Mouse (Mus musculus): ENCODE results near the gene Rapgef4. TPM values are rescaled to one million over a fixed set of nuclear protein-coding genes. Genes with fewer than 3 reads are reported as not detected.
A peak's percentile ranks its signal among the peaks of the same experiment; 100 is the strongest.

Gene Rapgef4
- polyA plus RNA-seq, 1 experiment: not detected

GRCm38 (mm10) chr2:72239456-72239855, 258.4 kb downstream of the Rapgef4 start:
- no peak for TF ChIP-seq GATA1 (IDR thresholded peaks at IDR 0.05; ENCODE audit: low read length)
- TF ChIP-seq TAL1 (IDR thresholded peaks at IDR 0.05; ENCODE audit: low read length): no peak
- no peak overlapping the region for H3K4me3 ChIP-seq (replicated peaks)
- H3K36me3 ChIP-seq (ENCODE audit: control insufficient read depth): no peaks in the 10 kb centered on the region
- H3K27me3 ChIP-seq (ENCODE audit: control insufficient read depth): no peaks in the 10 kb centered on the region
- H3K9me3 ChIP-seq (ENCODE audit: control insufficient read depth, low read length): no peaks in the 10 kb centered on the region
- peaks cover 3% of the 10 kb centered on the region; the same call in 1 of the 2 replicates for H3K4me1 ChIP-seq (ENCODE audit: control insufficient read depth)

GRCm38 (mm10) chr2:72239993-72240392, 259.0 kb downstream of the Rapgef4 start:
- peaks cover 3% of the 10 kb centered on the region; the same call in 1 of the 2 replicates for H3K4me1 ChIP-seq (ENCODE audit: control insufficient read depth)
- no peak for TF ChIP-seq GATA1 (IDR thresholded peaks at IDR 0.05; ENCODE audit: low read length)
- TF ChIP-seq TAL1 (IDR thresholded peaks at IDR 0.05; ENCODE audit: low read length): no peak
- H3K36me3 ChIP-seq (ENCODE audit: control insufficient read depth): no peaks in the 10 kb centered on the region
- no peaks in the 10 kb centered on the region for H3K27me3 ChIP-seq (ENCODE audit: control insufficient read depth)
- H3K4me3 ChIP-seq (replicated peaks): no peak overlapping the region
- H3K9me3 ChIP-seq (ENCODE audit: control insufficient read depth, low read length): no peaks in the 10 kb centered on the region

- Histone ChIP-seq H3K4me1 (ENCODE audit: control insufficient read depth) (peaks cover 3% of the 10 kb centered on the region; the same call in 1 of the 2 replicates), H3K4me3 (replicated peaks) (no peak overlapping the region), H3K36me3 (ENCODE audit: control insufficient read depth) (no peaks in the 10 kb centered on the region), H3K9me3 (ENCODE audit: control insufficient read depth, low read length) (no peaks in the 10 kb centered on the region), H3K27me3 (ENCODE audit: control insufficient read depth) (no peaks in the 10 kb centered on the region)
- TF ChIP-seq GATA1 (IDR thresholded peaks at IDR 0.05; ENCODE audit: low read length): no peak
- no peak for TF ChIP-seq TAL1 (IDR thresholded peaks at IDR 0.05; ENCODE audit: low read length)
Observed at GRCm38 (mm10) chr2:72240691-72241090, 259.7 kb downstream of the Rapgef4 start.

- TF ChIP-seq TAL1 (IDR thresholded peaks at IDR 0.05; ENCODE audit: low read length) (no peak), GATA1 (IDR thresholded peaks at IDR 0.05; ENCODE audit: low read length) (no peak)
- peak overlapping the region; percentile 33 for H3K4me3 ChIP-seq (replicated peaks)
- no peaks in the 10 kb centered on the region for H3K36me3 ChIP-seq (ENCODE audit: control insufficient read depth)
- H3K9me3 ChIP-seq (ENCODE audit: control insufficient read depth, low read length): no peaks in the 10 kb centered on the region
- peaks cover 3% of the 10 kb centered on the region; the same call in 1 of the 2 replicates for H3K4me1 ChIP-seq (ENCODE audit: control insufficient read depth)
- H3K27me3 ChIP-seq (ENCODE audit: control insufficient read depth): no peaks in the 10 kb centered on the region
Observed at GRCm38 (mm10) chr2:72241714-72242472, 260.9 kb downstream of the Rapgef4 start.

GRCm38 (mm10) chr2:72242910-72243675, 262.1 kb downstream of the Rapgef4 start:
- no peaks in the 10 kb centered on the region for H3K27me3 ChIP-seq (ENCODE audit: control insufficient read depth)
- no peaks in the 10 kb centered on the region for H3K36me3 ChIP-seq (ENCODE audit: control insufficient read depth)
- peaks cover 3% of the 10 kb centered on the region; the same call in 1 of the 2 replicates for H3K4me1 ChIP-seq (ENCODE audit: control insufficient read depth)
- TF ChIP-seq GATA1 (IDR thresholded peaks at IDR 0.05; ENCODE audit: low read length) (no peak), TAL1 (IDR thresholded peaks at IDR 0.05; ENCODE audit: low read length) (no peak)
- no peaks in the 10 kb centered on the region for H3K9me3 ChIP-seq (ENCODE audit: control insufficient read depth, low read length)
- no peak overlapping the region for H3K4me3 ChIP-seq (replicated peaks)

- Histone ChIP-seq H3K9me3 (ENCODE audit: control insufficient read depth, low read length) (no peaks in the 10 kb centered on the region), H3K4me3 (replicated peaks) (no peak overlapping the region)
- no peak for TF ChIP-seq GATA1 (IDR thresholded peaks at IDR 0.05; ENCODE audit: low read length)
- TF ChIP-seq TAL1 (IDR thresholded peaks at IDR 0.05; ENCODE audit: low read length): no peak
Observed at GRCm38 (mm10) chr2:72245631-72246030, 264.6 kb downstream of the Rapgef4 start.

GRCm38 (mm10) chr2:72246376-72246775, 265.3 kb downstream of the Rapgef4 start:
- Histone ChIP-seq H3K36me3 (ENCODE audit: control insufficient read depth) (no peaks in the 10 kb centered on the region), H3K9me3 (ENCODE audit: control insufficient read depth, low read length) (no peaks in the 10 kb centered on the region)
- no peak for TF ChIP-seq TAL1 (IDR thresholded peaks at IDR 0.05; ENCODE audit: low read length)
- no peak for TF ChIP-seq GATA1 (IDR thresholded peaks at IDR 0.05; ENCODE audit: low read length)

More at GRCm38 (mm10) chr2:72245631-72246030, 264.6 kb downstream of the Rapgef4 start:
- Histone ChIP-seq H3K36me3 (ENCODE audit: control insufficient read depth) (no peaks in the 10 kb centered on the region), H3K4me1 (ENCODE audit: control insufficient read depth) (peaks cover 3% of the 10 kb centered on the region; the same call in 1 of the 2 replicates), H3K27me3 (ENCODE audit: control insufficient read depth) (no peaks in the 10 kb centered on the region)

GRCm38 (mm10) chr2:72247819-72248218, 266.8 kb downstream of the Rapgef4 start:
- TF ChIP-seq GATA1 (IDR thresholded peaks at IDR 0.05; ENCODE audit: low read length) (no peak), TAL1 (IDR thresholded peaks at IDR 0.05; ENCODE audit: low read length) (no peak)
- no peaks in the 10 kb centered on the region for H3K9me3 ChIP-seq (ENCODE audit: control insufficient read depth, low read length)
- H3K27me3 ChIP-seq (ENCODE audit: control insufficient read depth): no peaks in the 10 kb centered on the region
- no peaks in the 10 kb centered on the region for H3K36me3 ChIP-seq (ENCODE audit: control insufficient read depth)
- no peak overlapping the region for H3K4me3 ChIP-seq (replicated peaks)
- no peaks in the 10 kb centered on the region for H3K4me1 ChIP-seq (ENCODE audit: control insufficient read depth)

More at GRCm38 (mm10) chr2:72246376-72246775, 265.3 kb downstream of the Rapgef4 start:
- Histone ChIP-seq H3K4me1 (ENCODE audit: control insufficient read depth) (peaks cover 3% of the 10 kb centered on the region; the same call in 1 of the 2 replicates), H3K27me3 (ENCODE audit: control insufficient read depth) (no peaks in the 10 kb centered on the region), H3K4me3 (replicated peaks) (no peak overlapping the region)
